8 mouse cellular contexts compared by ENCODE assay signal in genomic region chr2:160578384-160579320, GRCm38 (mm10).
A peak's percentile ranks its signal among the peaks of the same experiment; 100 is the strongest.
DNase-seq lines count a peak whose midpoint lies in the region; ATAC-seq lines count a peak whose summit lies in the region.

No protein-coding gene starts in this region.

- DNase-seq in MEL-GATA-1-ER (ENCODE audit: extremely low read depth, low read depth) = peak; percentile 25
- peak; percentile 35 for DNase-seq in cerebellum, adult 11-12 months
- peak; percentile 84 to 85 for DNase-seq in layer of hippocampus, postnatal 36 days
- DNase-seq in right cerebral cortex, adult 18-20 months = peak; percentile 80
- DNase-seq in urinary bladder, adult 2 months (ENCODE audit: low spot score) = peak; percentile 66

- peaks cover 7% of the 10 kb centered on the region; the same call in 1 of the 2 replicates for H3K4me1 ChIP-seq in forebrain, embryonic 16.5 days (replicated peaks; ENCODE audit: control insufficient read depth, insufficient read depth, low read length)
- H3K4me1 ChIP-seq in hindbrain, embryonic 13.5 days (replicated peaks) = peaks cover 19% of the 10 kb centered on the region
- H3K4me1 ChIP-seq in megakaryocyte, embryonic 14.5 days = peaks cover 18% of the 10 kb centered on the region

- WGBS in forebrain, embryonic 16.5 days = 5% methylated on average over 17 of the region's 17 CpGs
- 7% methylated on average over 17 of the region's 17 CpGs for WGBS in hindbrain, embryonic 13.5 days

- no peak overlapping the region for H3K27ac ChIP-seq in forebrain, embryonic 16.5 days (ENCODE audit: low read length)
- no peak overlapping the region for H3K27ac ChIP-seq in hindbrain, embryonic 13.5 days

- no peak overlapping the region for H3K4me3 ChIP-seq in forebrain, embryonic 16.5 days (replicated peaks; ENCODE audit: low read length)
- H3K4me3 ChIP-seq in hindbrain, embryonic 13.5 days = peak overlapping the region; percentile 8; the same call in 1 of the 2 replicates
- peak overlapping the region; percentile 1 for H3K4me3 ChIP-seq in megakaryocyte, embryonic 14.5 days (replicated peaks)

- H3K36me3 ChIP-seq in forebrain, embryonic 16.5 days (ENCODE audit: control insufficient read depth, insufficient read depth) = no peaks in the 10 kb centered on the region
- H3K36me3 ChIP-seq in hindbrain, embryonic 13.5 days = no peaks in the 10 kb centered on the region
- no peaks in the 10 kb centered on the region for H3K36me3 ChIP-seq in megakaryocyte, embryonic 14.5 days (replicated peaks; ENCODE audit: low read length)

- peak overlapping the region; percentile 29 for H3K4me2 ChIP-seq in forebrain, embryonic 16.5 days (ENCODE audit: low read length)
- peak overlapping the region; percentile 38 for H3K4me2 ChIP-seq in hindbrain, embryonic 13.5 days

- H3K27me3 ChIP-seq in forebrain, embryonic 16.5 days (replicated peaks; ENCODE audit: control insufficient read depth, insufficient read depth, low read length) = peaks cover 6% of the 10 kb centered on the region
- peaks cover 73% of the 10 kb centered on the region for H3K27me3 ChIP-seq in hindbrain, embryonic 13.5 days
- peaks cover 53% of the 10 kb centered on the region for H3K27me3 ChIP-seq in megakaryocyte, embryonic 14.5 days (replicated peaks)

- H3K9ac ChIP-seq in forebrain, embryonic 16.5 days (replicated peaks; ENCODE audit: low read depth, low read length) = no peak overlapping the region
- H3K9ac ChIP-seq in hindbrain, embryonic 13.5 days = no peak overlapping the region

- peak; percentile 77 for ATAC-seq in forebrain, embryonic 16.5 days
- ATAC-seq in hindbrain, embryonic 13.5 days (ENCODE audit: low FRiP score) = peak; percentile 48; the same call in 1 of the 2 replicates

- H3K9me3 ChIP-seq in forebrain, embryonic 16.5 days (ENCODE audit: control insufficient read depth, low read length) = no peaks in the 10 kb centered on the region
- no peaks in the 10 kb centered on the region for H3K9me3 ChIP-seq in hindbrain, embryonic 13.5 days
- no peaks in the 10 kb centered on the region for H3K9me3 ChIP-seq in megakaryocyte, embryonic 14.5 days

Comparison
In these comparisons a context has a peak if more than half of its experiments do, and no peak if none do; other contexts are left out.
1. DNase-seq: peak in every context shown above with its lines; median percentile 84 in layer of hippocampus, postnatal 36 days; 80 in right cerebral cortex, adult 18-20 months; 66 in urinary bladder, adult 2 months; 35 in cerebellum, adult 11-12 months; 25 in MEL-GATA-1-ER.